Mouse (Mus musculus): ENCODE results near the gene Trim44. TPM values are rescaled to one million over a fixed set of nuclear protein-coding genes. Genes with fewer than 3 reads are reported as not detected.

Gene Trim44
- polyA plus RNA-seq, 1 experiment, result 16.5 TPM

DNA sequence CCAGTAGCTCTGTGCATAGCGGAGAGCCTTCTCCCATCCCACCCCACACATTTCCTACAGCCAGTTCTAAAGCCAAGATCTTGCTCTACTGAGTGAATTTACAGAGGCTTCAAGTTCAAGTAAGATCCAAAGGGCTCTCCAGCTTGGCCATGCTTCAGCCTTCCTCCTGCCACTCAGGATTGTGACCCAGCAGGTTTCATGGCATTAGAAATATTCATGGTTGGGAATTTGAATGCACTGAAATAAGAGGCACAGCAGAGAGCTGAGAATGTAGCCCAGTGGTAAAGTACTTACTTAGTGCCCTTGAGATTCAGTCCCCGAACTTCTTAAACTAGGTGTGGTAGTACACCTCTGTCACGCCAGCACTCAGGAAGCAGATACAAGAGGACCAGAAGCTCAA lies 140.7 kb downstream of the Trim44 start:
- no peak for TF ChIP-seq TCF12 (IDR thresholded peaks at IDR 0.05; ENCODE audit: insufficient read depth, poor library complexity, severe bottlenecking)
- TF ChIP-seq CEBPB (IDR thresholded peaks at IDR 0.05; ENCODE audit: insufficient read depth, poor library complexity, severe bottlenecking), result no peak
- TF ChIP-seq E2F4 (IDR thresholded peaks at IDR 0.05; ENCODE audit: insufficient read depth), result no peak
- no peak for TF ChIP-seq MYOG (IDR thresholded peaks at IDR 0.05; ENCODE audit: control insufficient read depth in 1 of 3, insufficient read depth in 1 of 3, insufficient read length in 2 of 3, low read depth in 2 of 3)
- no peak for TF ChIP-seq REST (IDR thresholded peaks at IDR 0.05; ENCODE audit: insufficient read depth, insufficient read length)
- H3K79me2 ChIP-seq (ENCODE audit: control insufficient read depth, insufficient read depth), result no peaks in the 10 kb centered on the region
- H3ac ChIP-seq (ENCODE audit: control insufficient read depth, insufficient read length), result no peak overlapping the region
- H3K27me3 ChIP-seq (ENCODE audit: control insufficient read depth, insufficient read depth, insufficient read length), result no peaks in the 10 kb centered on the region
- no peaks in the 10 kb centered on the region for H3K36me3 ChIP-seq (ENCODE audit: control insufficient read depth, insufficient read depth)
- no peak overlapping the region for H3K4me3 ChIP-seq
- no peak overlapping the region for H3K4me2 ChIP-seq (ENCODE audit: low read depth)

- H3K79me2 ChIP-seq (ENCODE audit: control insufficient read depth, insufficient read depth), result no peaks in the 10 kb centered on the region
- H3K36me3 ChIP-seq (ENCODE audit: control insufficient read depth, insufficient read depth), result no peaks in the 10 kb centered on the region
- no peak overlapping the region for H3ac ChIP-seq (ENCODE audit: control insufficient read depth, insufficient read length)
- no peaks in the 10 kb centered on the region for H3K27me3 ChIP-seq (ENCODE audit: control insufficient read depth, insufficient read depth, insufficient read length)
- no peak overlapping the region for H3K4me2 ChIP-seq (ENCODE audit: low read depth)
- TF ChIP-seq TCF3 (IDR thresholded peaks at IDR 0.05; ENCODE audit: insufficient read length, low read depth) (no peak), E2F4 (IDR thresholded peaks at IDR 0.05; ENCODE audit: insufficient read depth) (no peak), MYOD1 (IDR thresholded peaks at IDR 0.05; ENCODE audit: control insufficient read depth in 1 of 3, insufficient read length in 2 of 3, low read depth in 2 of 3) (no peak), REST (IDR thresholded peaks at IDR 0.05; ENCODE audit: insufficient read depth, insufficient read length) (no peak), USF1 (IDR thresholded peaks at IDR 0.05; ENCODE audit: low read depth) (no peak), MYOG (IDR thresholded peaks at IDR 0.05; ENCODE audit: control insufficient read depth in 1 of 3, insufficient read depth in 1 of 3, insufficient read length in 2 of 3, low read depth in 2 of 3) (no peak), CEBPB (IDR thresholded peaks at IDR 0.05; ENCODE audit: insufficient read depth, poor library complexity, severe bottlenecking) (no peak), TCF12 (IDR thresholded peaks at IDR 0.05; ENCODE audit: insufficient read depth, poor library complexity, severe bottlenecking) (no peak), POLR2AphosphoS2 (IDR thresholded peaks at IDR 0.05; ENCODE audit: insufficient read length, low read depth) (no peak), POLR2A (IDR thresholded peaks at IDR 0.05; ENCODE audit: insufficient read length, low read depth) (no peak)
- H3K4me3 ChIP-seq, result no peak overlapping the region
Measured at GRCm38 (mm10) chr2:102259139-102259538, 148.5 kb downstream of the Trim44 start.

DNA sequence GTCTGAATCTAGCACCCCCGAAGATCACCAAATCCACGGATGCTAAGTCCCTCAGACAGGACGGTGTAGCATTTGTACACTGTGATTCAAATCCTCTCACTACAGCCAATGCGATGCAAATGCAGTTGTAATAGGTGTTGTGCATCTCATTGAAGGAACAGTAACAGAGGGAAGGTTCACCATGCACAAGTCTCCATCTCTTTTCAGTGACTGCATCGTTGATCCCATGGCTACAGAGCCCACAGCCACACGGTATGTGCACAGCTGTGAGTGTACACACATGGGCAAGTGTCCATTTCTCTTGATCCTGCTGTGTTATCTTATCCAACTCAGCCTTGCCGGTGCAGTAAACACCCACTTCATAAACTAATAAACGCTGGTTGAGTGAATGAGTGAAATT lies 148.9 kb downstream of the Trim44 start:
- no peak overlapping the region for H3ac ChIP-seq (ENCODE audit: control insufficient read depth, insufficient read length)
- no peaks in the 10 kb centered on the region for H3K36me3 ChIP-seq (ENCODE audit: control insufficient read depth, insufficient read depth)
- TF ChIP-seq E2F4 (IDR thresholded peaks at IDR 0.05; ENCODE audit: insufficient read depth) (no peak), REST (IDR thresholded peaks at IDR 0.05; ENCODE audit: insufficient read depth, insufficient read length) (no peak), SRF (IDR thresholded peaks at IDR 0.05; ENCODE audit: control insufficient read depth, insufficient read length, low read depth) (no peak), TCF12 (IDR thresholded peaks at IDR 0.05; ENCODE audit: insufficient read depth, poor library complexity, severe bottlenecking) (no peak), TCF3 (IDR thresholded peaks at IDR 0.05; ENCODE audit: insufficient read length, low read depth) (no peak), MYOG (IDR thresholded peaks at IDR 0.05; ENCODE audit: control insufficient read depth in 1 of 3, insufficient read depth in 1 of 3, insufficient read length in 2 of 3, low read depth in 2 of 3) (no peak)
- no peaks in the 10 kb centered on the region for H3K79me2 ChIP-seq (ENCODE audit: control insufficient read depth, insufficient read depth)
- H3K27me3 ChIP-seq (ENCODE audit: control insufficient read depth, insufficient read depth, insufficient read length), result no peaks in the 10 kb centered on the region
- H3K4me3 ChIP-seq, result no peak overlapping the region
- H3K4me2 ChIP-seq (ENCODE audit: low read depth), result peak overlapping the region; percentile 8

DNA sequence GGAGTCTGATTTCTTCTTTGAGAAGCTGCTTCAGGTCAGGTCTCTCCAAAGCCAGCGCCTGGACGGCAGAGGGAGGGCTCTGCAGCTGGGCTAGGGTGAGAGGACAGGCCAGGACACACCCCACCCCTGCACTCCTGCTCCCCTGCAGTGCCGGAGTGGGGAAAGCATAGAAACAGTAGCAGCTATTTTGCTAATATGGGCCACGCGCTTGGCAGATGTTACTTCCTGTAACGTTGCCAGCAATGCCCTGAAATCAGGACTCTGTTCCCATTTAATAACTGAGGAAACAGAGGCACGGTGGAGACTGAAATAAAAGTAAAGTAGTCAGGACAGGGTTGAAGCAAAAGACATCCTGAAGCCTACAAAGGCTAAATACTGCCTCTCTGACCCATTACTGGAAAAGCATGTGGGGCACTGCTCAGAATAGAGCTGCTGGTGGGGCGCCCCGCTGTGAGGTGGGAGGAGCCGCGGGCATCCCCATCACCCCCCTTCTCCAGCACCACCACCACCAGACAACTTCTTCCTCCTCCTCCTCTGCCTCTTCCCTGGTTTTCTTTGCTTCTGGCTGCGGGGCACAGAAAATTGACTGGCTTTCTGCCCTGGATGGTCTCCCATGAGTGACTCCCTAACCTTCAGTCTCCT lies 149.5 kb downstream of the Trim44 start:
- Histone ChIP-seq H3K79me2 (ENCODE audit: control insufficient read depth, insufficient read depth) (no peaks in the 10 kb centered on the region), H3K27me3 (ENCODE audit: control insufficient read depth, insufficient read depth, insufficient read length) (no peaks in the 10 kb centered on the region), H3ac (ENCODE audit: control insufficient read depth, insufficient read length) (no peak overlapping the region), H3K4me2 (ENCODE audit: low read depth) (peak overlapping the region; percentile 8), H3K4me3 (no peak overlapping the region), H3K36me3 (ENCODE audit: control insufficient read depth, insufficient read depth) (no peaks in the 10 kb centered on the region)
- TF ChIP-seq MAX (IDR thresholded peaks at IDR 0.05; ENCODE audit: low read depth) (no peak), CEBPB (IDR thresholded peaks at IDR 0.05; ENCODE audit: insufficient read depth, poor library complexity, severe bottlenecking) (no peak), MYOD1 (IDR thresholded peaks at IDR 0.05; ENCODE audit: control insufficient read depth in 1 of 3, insufficient read length in 2 of 3, low read depth in 2 of 3) (no peak), TCF3 (IDR thresholded peaks at IDR 0.05; ENCODE audit: insufficient read length, low read depth) (no peak), POLR2AphosphoS2 (IDR thresholded peaks at IDR 0.05; ENCODE audit: insufficient read length, low read depth) (no peak), E2F4 (IDR thresholded peaks at IDR 0.05; ENCODE audit: insufficient read depth) (no peak), USF1 (IDR thresholded peaks at IDR 0.05; ENCODE audit: low read depth) (no peak), TCF12 (IDR thresholded peaks at IDR 0.05; ENCODE audit: insufficient read depth, poor library complexity, severe bottlenecking) (no peak), POLR2A (IDR thresholded peaks at IDR 0.05; ENCODE audit: insufficient read length, low read depth) (no peak), SRF (IDR thresholded peaks at IDR 0.05; ENCODE audit: control insufficient read depth, insufficient read length, low read depth) (no peak), MYOG (IDR thresholded peaks at IDR 0.05; ENCODE audit: control insufficient read depth in 1 of 3, insufficient read depth in 1 of 3, insufficient read length in 2 of 3, low read depth in 2 of 3) (no peak), REST (IDR thresholded peaks at IDR 0.05; ENCODE audit: insufficient read depth, insufficient read length) (no peak)
